Mouse (Mus musculus): Measurements from ENCODE around the gene Susd6. TPM values are rescaled to one million over a fixed set of nuclear protein-coding genes. Genes with fewer than 3 reads are reported as not detected.
"Not testable (repeated sequence)": the region's sequence is repeated elsewhere in the genome, so short reads cannot be mapped to it uniquely, and the experiment has no call there.

Susd6 gene
- total RNA-seq, 2 experiments from 2014 or later = 36.3 to 36.5 TPM

DNA sequence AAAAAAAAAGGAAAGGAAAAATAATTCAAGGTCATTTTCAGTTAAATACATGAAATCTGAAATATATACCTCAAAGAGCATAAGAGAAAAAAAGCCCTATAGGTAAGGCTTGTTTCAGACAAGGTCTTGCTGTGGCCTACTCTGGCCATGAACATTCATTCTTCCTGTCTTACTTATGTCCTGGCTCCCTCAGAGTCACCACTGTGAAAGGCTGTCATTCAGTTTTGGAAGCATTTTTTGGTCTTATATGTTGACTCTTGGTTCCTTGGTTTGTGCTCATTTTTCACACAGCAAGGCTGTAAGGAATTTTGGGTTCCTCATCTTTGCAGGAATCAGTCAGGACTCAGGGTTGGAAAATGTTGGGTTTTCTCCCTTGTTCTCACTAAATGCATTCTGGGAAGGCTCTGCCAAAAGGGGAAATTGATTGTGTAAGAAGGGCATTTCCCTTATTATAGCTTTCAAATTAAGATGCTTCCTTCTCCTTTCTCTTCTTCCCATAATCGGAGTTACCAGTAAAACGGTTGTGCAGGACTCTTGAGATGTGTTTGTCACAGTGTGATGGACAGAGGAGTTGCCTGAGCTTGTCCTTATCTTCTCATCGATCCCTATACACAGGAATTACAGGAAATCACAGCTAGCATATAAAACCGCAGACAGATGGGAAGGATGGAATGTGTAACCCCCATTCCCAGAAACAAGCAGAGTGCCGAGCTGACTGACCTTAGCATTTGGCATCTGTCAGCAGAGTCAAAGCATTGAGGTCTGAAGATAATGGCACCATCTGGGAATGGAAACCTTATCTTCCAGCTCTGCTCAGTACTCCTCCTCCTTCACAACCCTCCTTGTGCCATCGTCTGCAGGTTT is 21.6 kb downstream of the Susd6 start:
- DNase-seq (ENCODE audit: low spot score in 2 of 2) = no peak

DNA sequence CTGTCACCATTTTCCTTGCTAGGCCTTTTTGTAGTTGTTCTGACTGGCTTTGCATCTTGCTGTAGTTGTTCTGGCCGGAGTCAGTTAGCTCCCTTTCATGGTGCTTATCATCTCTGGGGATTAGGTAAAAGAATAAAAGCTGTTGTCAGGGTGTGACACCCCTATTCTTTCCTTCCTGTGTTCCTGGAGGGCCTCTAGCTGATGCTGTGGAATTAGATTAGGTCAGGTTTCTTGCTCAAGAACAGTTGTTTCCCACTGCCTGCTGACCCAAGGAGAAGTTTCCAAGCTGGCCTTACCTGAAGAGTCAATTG is 22.2 kb downstream of the Susd6 start:
- no peak for DNase-seq (ENCODE audit: low spot score in 2 of 2)

- no peak for DNase-seq (ENCODE audit: low spot score in 2 of 2)
These were observed 23.1 kb downstream of the Susd6 start for GRCm38 (mm10) chr12:80813456-80813855.

- no peak for DNase-seq (ENCODE audit: low spot score in 2 of 2)
These were observed 23.6 kb downstream of the Susd6 start for GRCm38 (mm10) chr12:80813872-80814271.

DNA sequence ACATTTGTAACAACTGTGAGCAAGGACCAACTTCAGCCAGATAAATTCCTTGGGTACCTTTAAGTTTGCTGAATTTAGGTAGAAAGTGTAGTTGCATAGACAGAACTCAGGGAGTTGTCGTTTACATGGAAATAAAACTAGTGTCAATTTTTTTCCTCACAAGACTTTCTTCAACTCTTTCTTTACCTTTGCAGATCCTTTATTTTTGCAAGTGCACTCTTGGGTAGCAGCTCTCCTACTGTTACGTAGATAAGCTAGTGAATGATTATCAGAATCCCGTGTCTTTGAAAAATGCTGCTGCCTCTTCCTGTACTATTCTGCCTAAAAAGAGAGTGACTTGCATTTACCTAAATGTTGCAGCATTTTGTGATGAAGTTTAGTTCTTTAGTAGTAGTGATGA is 24.2 kb downstream of the Susd6 start:
- DNase-seq (ENCODE audit: low spot score in 2 of 2) = no peak

DNA sequence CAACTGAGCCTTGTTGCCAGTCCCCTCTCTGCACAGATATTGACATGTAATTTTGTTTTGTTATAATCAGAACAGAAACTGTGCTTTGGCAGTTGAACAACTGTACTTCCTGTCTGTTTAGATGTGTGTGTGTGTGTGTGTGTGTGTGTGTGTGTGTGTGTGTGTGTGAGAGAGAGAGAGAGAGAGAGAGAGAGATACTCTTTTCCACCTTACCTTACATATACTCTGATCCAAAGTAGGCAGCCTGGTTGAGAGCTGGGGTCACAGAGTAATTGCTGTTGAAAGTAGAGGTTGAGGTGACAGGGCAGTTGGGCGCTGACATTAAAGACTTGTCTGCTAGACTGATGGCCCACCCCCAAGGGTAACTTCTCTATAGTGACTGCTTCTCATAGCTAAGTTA is 25.0 kb downstream of the Susd6 start:
- no peak for DNase-seq (ENCODE audit: low spot score in 2 of 2)

- DNase-seq (ENCODE audit: low spot score in 2 of 2) = no peak
These were observed 25.6 kb downstream of the Susd6 start for GRCm38 (mm10) chr12:80815893-80816292.

DNA sequence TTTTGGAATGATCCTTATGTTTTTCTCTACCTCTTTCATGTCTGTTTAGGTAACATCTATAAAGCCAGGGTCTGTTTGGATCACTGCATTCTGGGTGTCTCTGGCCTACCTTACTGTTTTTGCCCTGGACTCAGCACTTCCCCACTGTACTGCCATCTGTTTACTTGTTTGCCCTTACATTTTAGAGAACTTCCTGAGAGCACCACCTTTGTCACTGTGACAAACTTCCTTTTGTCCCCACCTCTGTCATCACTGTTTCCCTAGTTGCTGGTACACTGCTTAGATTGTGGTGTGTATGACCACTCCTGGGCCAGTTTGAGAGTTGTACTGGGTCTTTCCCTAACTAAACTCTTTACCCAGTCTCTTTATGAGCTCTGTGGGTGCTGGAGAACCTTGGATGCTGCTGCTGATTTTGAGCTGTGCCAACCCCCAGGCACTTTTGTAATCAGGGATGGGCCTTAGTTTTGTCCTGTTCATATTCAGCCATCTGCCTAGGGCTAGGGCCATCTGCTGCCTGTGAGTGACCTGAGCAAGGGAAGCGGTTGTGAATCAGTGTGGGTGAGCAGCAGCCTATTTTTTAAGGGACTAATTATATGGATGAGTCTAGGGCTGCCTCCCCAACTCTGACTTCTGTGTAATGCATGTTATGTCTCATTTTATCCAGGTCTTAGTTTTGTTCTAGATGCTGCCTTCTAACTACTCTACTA is 26.2 kb downstream of the Susd6 start:
- no peak for DNase-seq (ENCODE audit: low spot score in 2 of 2)

DNA sequence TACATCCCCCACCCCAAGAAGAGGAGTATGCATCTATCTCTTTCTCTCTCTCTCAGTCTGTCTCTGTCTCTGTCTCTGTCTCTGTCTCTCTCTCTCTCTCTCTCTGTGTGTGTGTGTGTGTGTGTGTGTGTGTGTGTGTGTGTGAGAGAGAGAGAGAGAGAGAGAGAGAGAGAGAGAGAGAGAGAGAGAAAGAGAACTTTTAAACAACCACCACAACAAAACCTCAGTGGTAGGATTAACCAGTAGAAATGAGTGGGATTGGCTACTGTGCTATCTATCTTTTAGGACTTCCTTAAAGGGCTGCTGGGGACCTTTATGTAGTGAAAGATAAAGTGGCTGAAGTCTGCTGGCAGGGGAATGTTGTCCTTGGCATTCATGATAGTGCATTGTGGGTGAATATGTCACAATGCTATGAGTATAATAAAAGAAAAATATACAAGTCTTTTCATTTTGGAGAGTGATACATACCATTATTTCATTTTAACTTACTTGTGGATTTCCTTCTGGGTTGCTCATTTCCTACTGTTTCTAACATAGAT is 27.5 kb downstream of the Susd6 start:
- no peak for DNase-seq (ENCODE audit: low spot score in 2 of 2)

DNA sequence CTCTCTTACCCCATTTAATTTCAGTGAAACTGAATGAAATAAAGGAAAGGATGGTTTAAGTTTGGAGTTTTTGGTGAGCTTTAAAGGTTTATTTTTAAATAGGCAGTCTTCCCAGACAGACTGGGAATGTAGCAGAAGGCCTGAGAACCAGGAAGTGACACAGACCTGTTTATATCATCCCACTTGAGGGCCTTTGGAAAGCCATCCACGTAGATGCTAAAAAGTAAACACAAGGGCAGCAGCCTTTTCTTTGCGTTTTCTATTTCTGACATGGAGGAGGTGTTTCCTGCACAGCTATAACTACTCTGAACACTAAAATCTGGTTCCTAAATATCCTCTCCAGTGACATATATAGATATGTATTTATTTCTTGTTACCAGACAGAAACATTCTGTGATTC is 28.7 kb downstream of the Susd6 start:
- DNase-seq (ENCODE audit: low spot score in 2 of 2) = not testable (repeated sequence)

GRCm38 (mm10) chr12:80821312-80822007 is 31.1 kb downstream of the Susd6 start:
- DNase-seq (ENCODE audit: low spot score in 2 of 2) = no peak

- no peak for DNase-seq (ENCODE audit: low spot score in 2 of 2)
These were observed 32.2 kb downstream of the Susd6 start for GRCm38 (mm10) chr12:80822533-80822932.

GRCm38 (mm10) chr12:80824202-80824601 is 33.9 kb downstream of the Susd6 start:
- DNase-seq (ENCODE audit: low spot score in 2 of 2) = no peak

DNA sequence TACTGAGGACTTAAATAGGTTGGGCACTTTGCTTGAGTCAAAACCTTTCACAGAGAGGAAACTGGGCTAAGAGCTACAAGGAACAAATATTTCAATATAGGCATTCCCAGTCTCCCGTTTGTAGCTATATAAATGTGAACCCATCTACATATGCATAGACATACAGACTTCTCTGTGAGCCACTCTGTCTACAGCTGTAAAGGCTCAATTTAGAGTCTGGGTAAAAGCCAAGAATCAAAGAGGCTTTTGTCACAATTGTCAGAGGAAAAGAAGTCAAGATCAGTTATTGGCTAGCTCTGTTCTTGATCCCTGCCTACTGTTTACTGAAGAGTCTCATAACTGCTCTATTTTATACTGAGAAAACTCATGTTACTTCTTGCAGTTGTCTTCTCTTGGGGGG is 36.1 kb downstream of the Susd6 start:
- DNase-seq (ENCODE audit: low spot score in 2 of 2) = no peak

GRCm38 (mm10) chr12:80827464-80828015 is 37.2 kb downstream of the Susd6 start:
- peak; percentile 36 to 41 for DNase-seq (ENCODE audit: low spot score in 2 of 2)

GRCm38 (mm10) chr12:80828020-80828419 is 37.7 kb downstream of the Susd6 start:
- no peak for DNase-seq (ENCODE audit: low spot score in 2 of 2)

- DNase-seq (ENCODE audit: low spot score in 2 of 2) = no peak
These were observed 38.6 kb downstream of the Susd6 start for GRCm38 (mm10) chr12:80828951-80829350.

- DNase-seq (ENCODE audit: low spot score in 2 of 2) = no peak
These were observed 39.9 kb downstream of the Susd6 start for GRCm38 (mm10) chr12:80830211-80830610.

GRCm38 (mm10) chr12:80830820-80831219 is 40.5 kb downstream of the Susd6 start:
- DNase-seq (ENCODE audit: low spot score in 2 of 2) = no peak

DNA sequence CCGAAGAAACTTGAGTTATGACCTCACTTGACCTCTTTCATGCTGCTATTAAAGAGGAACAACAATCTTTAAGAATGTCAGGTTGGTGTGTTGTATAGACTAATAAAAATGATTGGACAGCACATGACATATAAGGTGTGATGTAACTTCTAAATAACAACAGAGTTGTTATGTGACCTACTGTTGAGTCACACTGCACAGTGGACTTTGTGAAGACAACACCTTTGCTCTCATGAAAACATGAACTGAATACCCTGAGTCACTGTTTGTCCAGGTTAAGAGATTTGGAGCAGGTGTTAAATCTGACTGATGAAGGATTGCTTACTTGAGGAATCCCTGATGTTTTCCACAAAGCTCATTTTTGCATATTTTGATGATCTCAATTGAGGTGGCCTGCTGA is 42.0 kb downstream of the Susd6 start:
- DNase-seq (ENCODE audit: low spot score in 2 of 2) = no peak

DNA sequence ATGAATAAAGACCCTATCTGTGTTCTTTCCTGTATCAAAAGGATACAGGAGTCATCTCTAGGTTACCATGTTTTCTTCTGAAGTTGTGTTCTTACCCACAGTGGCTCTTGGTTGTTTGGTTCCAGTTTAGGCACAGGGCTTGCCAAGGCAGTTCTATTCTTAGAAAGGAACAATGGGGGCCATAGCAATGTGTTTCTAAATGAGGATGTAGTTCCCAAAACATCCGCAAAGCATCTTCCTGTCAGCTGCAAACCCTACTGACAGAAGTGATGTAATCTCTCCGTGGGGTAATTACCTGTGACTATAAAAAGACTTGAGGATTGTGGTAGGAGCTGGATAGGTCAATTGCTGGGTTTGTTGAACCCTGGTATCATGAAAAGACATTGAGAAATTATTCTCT is 43.2 kb downstream of the Susd6 start:
- DNase-seq (ENCODE audit: low spot score in 2 of 2) = no peak
